Mouse (Mus musculus) bone marrow, adult 2 months (tissue): ENCODE measurements around the gene Lzts3.

Source experiments
- CTCF ChIP-seq: fragments of 200-500 bp; IDR thresholded peaks from 2 replicates; pipeline ENCODE4 v1.5.1; 2011; ENCODE audit warnings: low read length, control low read depth; ENCODE audit not compliant: control insufficient read depth, insufficient read depth
- POLR2A ChIP-seq: fragments of 200-500 bp; IDR thresholded peaks from 2 replicates; pipeline ENCODE4 v1.6.1; 2011; ENCODE audit warnings: low read depth, mild to moderate bottlenecking, control low read depth, low read length, borderline replicate concordance; ENCODE audit not compliant: control insufficient read depth

- TF ChIP-seq CTCF (no peak), POLR2A (no peak)
Observed at GRCm38 (mm10) chr2:130663342-130663741, 20.7 kb upstream of the Lzts3 start.
